Mouse (Mus musculus): ENCODE data around the gene Hist2h2ac. TPM values are rescaled to one million over a fixed set of nuclear protein-coding genes. Genes with fewer than 3 reads are reported as not detected.
"Not testable (repeated sequence)": the region's sequence is repeated elsewhere in the genome, so short reads cannot be mapped to it uniquely, and the experiment has no call there.

The Hist2h2ac gene
- 100 to 1,000 TPM in 3 of 26 experiments, 10 to 100 TPM in 22, 1 to 10 TPM in 1; 8.5 to 162 (median 33.3) TPM for total RNA-seq (2018; cell fraction: chromatin; rRNA removed)
- 100 to 1,000 TPM in 1 of 26 experiments, 10 to 100 TPM in 24, 1 to 10 TPM in 1; 8.8 to 103 (median 28.1) TPM for total RNA-seq (2018; cell fraction: cytosol; rRNA removed)
- total RNA-seq (2018; cell fraction: nucleus; rRNA removed) = 100 to 1,000 TPM in 4 of 26 experiments, 10 to 100 TPM in 20, 1 to 10 TPM in 2; 7.5 to 119 (median 24.2) TPM
- not detected in 3 replicates for polyA plus RNA-seq (2018)

GRCm38 (mm10) chr3:96220765-96221639 lies at the start of gene Hist2h2ac, which contains the start of gene Hist2h2be:
Hist2h2ac (minus strand) TSS chr3:96220880.
Hist2h2be (plus strand) TSS chr3:96221119.
- Histone ChIP-seq H3K27ac (peak within 1 kb of the TSS; percentile 95), H3K79me2 (ENCODE audit: inconsistent target) (peaks cover 45% of the 10 kb centered on the region), H3K36me3 (ENCODE audit: inconsistent target) (no peaks in the 10 kb centered on the region), H3K4me3 (ENCODE audit: inconsistent target) (peak within 1 kb of the TSS; percentile 74)
- 0% methylated on average over 35 of the region's 43 CpGs for WGBS (ENCODE audit: missing documents)

GRCm38 (mm10) chr3:96269511-96270474 lies 49.1 kb upstream of the Hist2h2ac start, which contains the start of gene Hist2h2bb:
Hist2h2bb (plus strand) TSS chr3:96269752.
- peak within 1 kb of the TSS; percentile 44 for H3K4me3 ChIP-seq (ENCODE audit: inconsistent target)
- no peaks in the 10 kb centered on the region for H3K36me3 ChIP-seq (ENCODE audit: inconsistent target)
- H3K79me2 ChIP-seq (ENCODE audit: inconsistent target) = no peaks in the 10 kb centered on the region; the same call in 1 of the 2 replicates
- peak within 1 kb of the TSS; percentile 92 for H3K27ac ChIP-seq
- WGBS (ENCODE audit: missing documents) = 2% methylated on average over 42 of the region's 45 CpGs

- Histone ChIP-seq H3K27ac (peak overlapping the region; percentile 92), H3K4me3 (ENCODE audit: inconsistent target) (peak overlapping the region; percentile 44)
- H3K79me2 ChIP-seq (ENCODE audit: inconsistent target); H3K36me3 ChIP-seq (ENCODE audit: inconsistent target): not testable (repeated sequence)
- WGBS (ENCODE audit: missing documents) = 0% methylated on average over 7 of the region's 44 CpGs
Observed at GRCm38 (mm10) chr3:96268776-96269378, 48.2 kb upstream of the Hist2h2ac start.

- Histone ChIP-seq H3K79me2 (ENCODE audit: inconsistent target) (no peaks in the 10 kb centered on the region; the same call in 1 of the 2 replicates), H3K36me3 (ENCODE audit: inconsistent target) (no peaks in the 10 kb centered on the region), H3K4me3 (ENCODE audit: inconsistent target) (peak within 1 kb of the TSS; percentile 44), H3K27ac (peak within 1 kb of the TSS; percentile 92)
- WGBS (ENCODE audit: missing documents) = 23% methylated on average over 22 of the region's 30 CpGs
Observed at GRCm38 (mm10) chr3:96268051-96268775, 47.5 kb upstream of the Hist2h2ac start, which contains the start of gene Hist2h3b. Hist2h3b (plus strand) TSS chr3:96268654.

- WGBS (ENCODE audit: missing documents) = 72% methylated on average over 4 of the region's 4 CpGs
- Histone ChIP-seq H3K4me3 (ENCODE audit: inconsistent target) (no peak overlapping the region), H3K79me2 (ENCODE audit: inconsistent target) (no peaks in the 10 kb centered on the region; the same call in 1 of the 2 replicates), H3K36me3 (ENCODE audit: inconsistent target) (no peaks in the 10 kb centered on the region), H3K27ac (peak overlapping the region; percentile 88)
Observed at GRCm38 (mm10) chr3:96267541-96267940, 46.9 kb upstream of the Hist2h2ac start.

GRCm38 (mm10) chr3:96266132-96266710 lies 45.5 kb upstream of the Hist2h2ac start:
- H3K36me3 ChIP-seq (ENCODE audit: inconsistent target) = no peaks in the 10 kb centered on the region
- H3K27ac ChIP-seq = no peak overlapping the region
- H3K79me2 ChIP-seq (ENCODE audit: inconsistent target) = no peaks in the 10 kb centered on the region; the same call in 1 of the 2 replicates
- 77% methylated on average over 8 of the region's 8 CpGs for WGBS (ENCODE audit: missing documents)
- H3K4me3 ChIP-seq (ENCODE audit: inconsistent target) = no peak overlapping the region

- Histone ChIP-seq H3K4me3 (ENCODE audit: inconsistent target) (peak overlapping the region; percentile 51; the same call in 1 of the 2 replicates), H3K27ac (peak overlapping the region; percentile 95), H3K79me2 (ENCODE audit: inconsistent target) (no peaks in the 10 kb centered on the region; the same call in 1 of the 2 replicates), H3K36me3 (ENCODE audit: inconsistent target) (no peaks in the 10 kb centered on the region)
- 71% methylated on average over 7 of the region's 7 CpGs for WGBS (ENCODE audit: missing documents)
Observed at GRCm38 (mm10) chr3:96264404-96264949, 43.8 kb upstream of the Hist2h2ac start.

- Histone ChIP-seq H3K27ac (peak overlapping the region; percentile 95), H3K36me3 (ENCODE audit: inconsistent target) (no peaks in the 10 kb centered on the region), H3K79me2 (ENCODE audit: inconsistent target) (no peaks in the 10 kb centered on the region; the same call in 1 of the 2 replicates), H3K4me3 (ENCODE audit: inconsistent target) (peak overlapping the region; percentile 51)
- WGBS (ENCODE audit: missing documents) = 3% methylated on average over 25 of the region's 27 CpGs
Observed at GRCm38 (mm10) chr3:96263558-96264403, 43.1 kb upstream of the Hist2h2ac start.

GRCm38 (mm10) chr3:96262979-96263550 lies 42.4 kb upstream of the Hist2h2ac start, which contains the start of gene Hist2h4:
Hist2h4 (minus strand) TSS chr3:96263311.
- H3K27ac ChIP-seq = peak within 1 kb of the TSS; percentile 95
- WGBS (ENCODE audit: missing documents) = 1% methylated on average over 40 of the region's 40 CpGs
- peak within 1 kb of the TSS; percentile 51 for H3K4me3 ChIP-seq (ENCODE audit: inconsistent target)
- no peaks in the 10 kb centered on the region; the same call in 1 of the 2 replicates for H3K79me2 ChIP-seq (ENCODE audit: inconsistent target)
- no peaks in the 10 kb centered on the region for H3K36me3 ChIP-seq (ENCODE audit: inconsistent target)

GRCm38 (mm10) chr3:96262216-96262875 lies 41.7 kb upstream of the Hist2h2ac start:
- no peaks in the 10 kb centered on the region for H3K36me3 ChIP-seq (ENCODE audit: inconsistent target)
- peak overlapping the region; percentile 51 for H3K4me3 ChIP-seq (ENCODE audit: inconsistent target)
- no peaks in the 10 kb centered on the region; the same call in 1 of the 2 replicates for H3K79me2 ChIP-seq (ENCODE audit: inconsistent target)
- WGBS (ENCODE audit: missing documents) = 2% methylated on average over 19 of the region's 19 CpGs
- peak overlapping the region; percentile 95 for H3K27ac ChIP-seq

GRCm38 (mm10) chr3:96261623-96262022 lies 40.9 kb upstream of the Hist2h2ac start:
- Histone ChIP-seq H3K27ac (peak overlapping the region; percentile 95), H3K79me2 (ENCODE audit: inconsistent target) (no peaks in the 10 kb centered on the region; the same call in 1 of the 2 replicates), H3K4me3 (ENCODE audit: inconsistent target) (peak overlapping the region; percentile 51; the same call in 1 of the 2 replicates), H3K36me3 (ENCODE audit: inconsistent target) (no peaks in the 10 kb centered on the region)
- 100% methylated on average over 1 of the region's 3 CpGs for WGBS (ENCODE audit: missing documents)
